Mouse (Mus musculus) frontal cortex, postnatal 36 days (tissue): ENCODE data around the gene Coro7.
"Not testable (repeated sequence)": the region's sequence is repeated elsewhere in the genome, so short reads cannot be mapped to it uniquely, and the experiment has no call there.

Experiments used
- DNase-seq, 2 experiments: peaks; one replicate each; pipeline ENCODE4 v3.0.0; 2022; ENCODE audit warnings: low spot score in 2 of 2

Coro7 gene

DNA sequence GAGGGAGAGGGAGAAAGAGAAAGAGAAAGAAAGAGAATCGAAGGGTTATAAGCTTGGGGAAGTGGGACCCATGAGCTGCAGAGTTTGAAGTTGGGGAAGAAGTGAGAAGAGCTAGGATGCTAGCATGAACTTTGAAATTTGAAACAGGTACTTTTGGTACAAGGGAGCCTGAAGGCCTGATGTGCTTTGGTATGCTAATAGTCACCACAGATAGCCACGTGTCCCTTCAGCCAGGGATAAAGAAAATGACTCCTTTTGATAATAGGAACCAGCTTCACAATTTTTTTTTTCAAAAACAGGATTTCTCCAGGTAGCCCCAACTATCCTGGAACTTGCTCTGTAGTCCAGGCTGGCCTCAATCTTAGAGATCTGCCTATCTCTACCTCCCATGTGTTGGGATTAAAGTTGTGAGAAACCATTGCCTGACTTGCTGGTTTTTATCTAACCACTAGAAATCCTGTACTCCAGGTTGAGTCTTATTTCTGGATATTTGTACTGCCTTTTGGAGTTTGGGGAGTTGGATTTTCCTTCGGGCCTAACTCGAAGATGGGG, 3.1 kb upstream of the Coro7 start:
- no peak for DNase-seq

DNA sequence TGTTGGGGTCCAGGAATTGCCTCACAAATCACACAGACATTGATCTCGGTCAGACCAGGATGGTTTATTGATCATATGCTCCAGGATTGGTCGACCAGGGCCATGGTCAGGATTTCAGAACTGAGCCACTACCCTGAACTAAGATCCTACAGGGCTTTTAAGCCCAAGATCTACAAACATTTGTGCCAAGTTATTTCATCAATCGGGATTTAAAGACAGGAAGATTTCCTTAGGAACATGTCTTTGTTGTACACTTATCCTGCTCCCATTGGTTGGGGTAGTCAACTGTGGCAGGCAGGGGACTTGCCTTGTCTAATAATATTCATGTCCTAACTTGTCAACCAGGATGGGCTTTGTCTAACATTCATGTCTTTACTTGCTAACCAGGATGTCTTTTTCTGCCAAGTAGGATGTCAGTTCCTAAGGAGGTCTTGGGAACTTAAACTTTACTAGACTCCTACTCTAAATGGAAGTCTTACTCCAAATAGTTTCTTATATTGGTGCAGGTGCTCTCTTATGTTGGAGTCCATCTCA, 1.4 kb upstream of the Coro7 start:
- DNase-seq: not testable (repeated sequence)

DNA sequence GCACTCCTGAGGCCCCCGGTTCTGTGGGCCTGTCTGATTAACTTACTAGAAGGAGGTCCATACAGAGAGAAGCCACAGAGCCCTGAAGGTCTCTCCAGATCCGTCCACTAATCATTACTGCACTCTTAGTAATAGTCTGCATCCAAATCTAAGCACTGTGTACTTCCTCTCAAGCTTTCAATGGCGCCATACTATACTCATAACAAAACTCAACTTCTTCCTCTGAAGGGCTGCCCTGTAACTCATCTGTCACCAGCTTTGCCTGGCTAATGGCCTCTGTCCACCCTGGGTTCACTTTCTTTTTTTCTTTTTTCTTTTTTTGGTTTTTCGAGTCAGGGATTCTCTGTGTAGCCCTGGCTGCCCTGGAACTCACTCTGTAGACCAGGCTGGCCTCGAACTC, 1.5 kb downstream of the Coro7 start:
- no peak for DNase-seq

DNA sequence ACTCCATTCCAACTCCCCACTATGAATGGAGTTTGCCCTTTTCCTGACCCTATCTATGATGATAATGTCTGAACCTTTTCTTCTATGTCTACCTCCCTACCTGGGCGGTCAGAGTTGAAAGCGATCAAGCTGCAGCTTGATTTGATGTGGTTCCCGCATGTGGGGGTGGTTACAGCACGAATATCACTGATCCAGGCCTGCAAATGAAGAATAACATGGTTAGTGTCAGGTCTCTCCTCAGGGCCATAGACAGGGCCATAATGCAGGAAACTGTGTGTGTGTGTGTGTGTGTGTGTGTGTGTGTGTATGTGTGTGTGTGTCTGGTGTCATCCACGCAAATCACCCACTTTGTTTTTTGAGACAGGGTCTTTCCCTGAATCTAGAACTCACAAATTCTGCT, 2.7 kb downstream of the Coro7 start:
- no peak for DNase-seq

DNA sequence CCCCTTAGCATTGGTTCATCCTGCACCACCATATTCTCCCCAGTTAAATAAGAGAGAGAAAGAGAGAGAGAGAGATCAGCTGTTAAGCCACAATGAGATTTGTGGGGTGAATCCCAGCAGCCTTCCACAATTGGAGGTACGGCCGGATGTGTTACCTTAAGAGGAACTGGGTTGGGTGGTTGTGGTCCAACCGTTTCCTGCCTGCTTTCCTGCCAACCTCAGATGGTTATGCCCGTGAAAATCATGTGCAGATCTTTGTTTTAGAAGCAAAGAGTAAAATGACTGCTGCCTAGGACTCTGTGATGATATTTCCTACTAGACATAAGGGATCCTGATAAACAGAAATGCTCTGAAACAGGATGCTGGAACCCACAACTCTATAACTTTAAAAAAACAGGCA, 5.5 kb downstream of the Coro7 start:
- DNase-seq: no peak

DNA sequence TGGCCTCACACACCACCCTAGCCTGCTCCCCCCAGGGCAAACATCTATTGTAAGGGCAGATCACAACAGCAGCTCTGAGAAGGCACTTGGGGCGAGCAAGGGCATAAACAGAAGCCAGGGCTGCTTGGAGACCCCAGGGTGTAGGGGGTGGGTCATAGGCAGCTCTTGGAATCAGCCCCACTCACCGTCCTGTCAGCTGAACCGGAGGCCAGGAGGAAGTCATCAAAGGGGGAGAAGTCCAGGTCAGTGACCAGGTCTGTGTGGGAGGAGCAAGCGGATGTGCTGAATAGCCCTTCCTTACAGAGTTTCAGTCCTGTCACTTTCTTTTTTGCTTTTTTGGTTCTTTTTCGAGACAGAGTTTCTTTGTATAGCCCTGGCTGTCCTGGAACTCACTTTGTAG, 9.3 kb downstream of the Coro7 start:
- DNase-seq: no peak

DNA sequence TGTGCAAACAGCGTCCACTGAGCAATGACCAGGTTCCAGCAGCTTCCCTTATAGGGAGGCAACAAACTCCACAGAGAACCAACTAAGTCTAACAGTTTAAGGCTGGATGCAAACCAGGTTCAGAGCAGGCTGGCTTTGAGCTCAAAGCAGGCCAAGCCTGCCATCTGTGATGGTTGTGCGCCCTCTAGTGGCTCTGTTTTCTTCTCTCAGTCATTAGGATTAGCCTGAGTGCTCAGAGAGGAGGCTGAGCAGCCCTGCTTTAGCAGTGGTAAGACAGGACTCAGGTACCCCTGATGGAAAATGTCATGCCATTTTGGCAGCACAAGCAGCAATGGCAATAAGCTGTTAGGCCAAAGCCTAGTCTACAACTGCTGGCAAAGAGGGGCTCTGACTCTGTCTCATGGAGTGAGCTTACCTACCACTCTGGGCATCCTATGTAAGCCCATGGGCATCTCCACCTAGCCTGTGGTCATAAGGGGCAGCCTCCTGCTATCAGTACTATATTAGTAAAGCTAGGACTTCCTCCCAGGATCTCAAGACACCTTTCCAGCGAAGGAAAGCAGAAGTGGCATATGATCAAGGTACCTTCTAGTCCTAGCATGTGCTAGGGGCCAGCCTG, 12.3 kb downstream of the Coro7 start:
- DNase-seq: peak; percentile 89 to 92

DNA sequence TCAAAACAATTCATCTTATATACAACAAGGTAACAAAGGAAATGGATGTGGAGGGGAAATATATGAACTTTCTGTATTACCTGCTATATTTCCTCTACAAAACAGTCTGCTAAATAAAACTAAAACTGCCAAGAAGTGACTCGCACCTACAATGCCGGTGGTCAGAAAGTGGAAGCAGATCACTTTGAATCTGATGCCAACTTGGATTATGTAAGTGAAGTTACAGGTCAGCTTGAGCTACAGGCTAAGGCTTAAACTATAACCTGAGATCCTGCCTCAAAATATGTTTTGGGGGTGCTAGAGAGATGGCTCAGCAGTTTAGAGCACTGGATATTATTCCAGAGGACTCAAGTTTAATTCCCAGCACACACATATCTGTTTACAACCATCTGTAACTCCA, 13.9 kb downstream of the Coro7 start:
- no peak for DNase-seq

DNA sequence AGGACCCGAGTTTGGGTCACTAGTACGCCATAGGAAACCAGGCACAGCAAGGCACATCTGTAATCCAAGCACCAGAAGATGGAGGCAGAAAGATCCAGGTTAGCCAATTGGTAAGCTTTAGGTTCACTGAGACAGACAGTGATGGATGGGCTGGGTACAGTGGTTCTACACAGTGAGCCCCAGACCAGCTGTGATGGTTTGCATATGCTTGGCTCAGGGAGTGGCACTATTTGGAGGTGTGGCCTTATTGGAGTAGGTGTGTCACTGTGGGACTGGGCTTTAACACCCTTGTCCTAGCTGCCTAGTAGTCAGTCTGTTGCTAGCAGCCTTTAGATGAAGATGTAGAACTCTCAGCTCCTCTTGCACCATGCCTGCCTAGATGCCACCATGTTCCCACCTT, 15.8 kb downstream of the Coro7 start:
- no peak for DNase-seq

DNA sequence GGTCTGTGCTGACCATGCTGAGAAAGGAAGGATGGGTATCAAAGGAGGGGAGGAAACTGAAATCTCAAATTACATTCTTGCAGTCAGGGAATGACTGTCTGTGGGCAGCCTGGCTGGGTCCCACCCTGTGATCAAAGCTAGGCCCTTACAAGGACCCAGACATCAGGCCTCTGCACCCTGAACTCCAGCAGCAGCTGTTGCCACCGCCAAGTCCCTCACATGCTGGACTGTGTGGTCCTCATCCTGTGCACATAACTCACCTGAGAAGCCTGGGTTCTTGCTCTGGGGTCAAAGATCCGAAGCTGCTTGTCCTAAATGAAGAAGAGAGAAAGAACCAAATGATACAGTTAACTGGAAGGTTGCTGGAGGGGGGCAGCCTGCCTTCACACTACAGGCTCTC, 18.0 kb downstream of the Coro7 start:
- no peak for DNase-seq

DNA sequence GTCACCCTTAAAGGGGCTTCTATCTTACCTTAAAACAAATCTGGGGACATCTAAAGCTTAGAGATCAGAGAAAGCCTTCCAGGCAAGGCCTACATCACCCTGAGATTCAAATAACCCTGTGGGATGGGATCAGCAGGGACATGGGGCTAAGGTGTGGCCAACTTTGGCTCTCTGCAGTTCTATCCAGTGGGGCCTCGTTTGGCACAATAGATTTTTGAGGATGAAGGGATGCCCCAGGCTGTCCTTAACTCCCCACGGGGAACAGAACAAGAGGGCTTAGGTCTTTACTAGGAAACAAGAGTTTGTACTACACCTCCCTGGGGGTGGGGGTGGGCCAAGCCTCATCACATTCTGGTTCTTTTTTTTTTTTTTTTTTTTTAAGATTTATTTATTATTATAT, 20.3 kb downstream of the Coro7 start:
- DNase-seq: no peak

DNA sequence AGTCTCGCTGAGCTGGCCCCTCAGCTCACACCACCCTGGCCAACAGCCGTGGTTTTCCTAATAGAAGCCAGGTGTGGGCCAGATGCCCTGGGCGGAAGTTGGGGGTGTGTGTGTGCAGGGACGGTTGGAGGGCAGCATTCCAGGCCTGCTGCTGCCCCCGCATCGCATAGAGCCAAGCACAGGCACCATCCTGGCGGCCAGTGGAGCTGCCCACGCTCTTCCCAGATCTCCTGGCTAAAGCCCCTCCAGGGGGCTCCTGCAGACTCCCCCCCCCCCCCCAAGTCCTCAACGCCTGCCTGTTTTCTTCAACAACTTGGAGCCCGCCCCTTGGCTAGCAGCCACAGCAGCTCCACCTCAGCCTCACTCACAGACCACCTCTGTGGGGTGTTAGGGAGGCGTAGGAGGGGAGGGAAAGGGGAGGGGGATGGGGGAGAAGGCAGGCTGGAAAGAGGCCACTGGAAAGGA, 20.8 kb downstream of the Coro7 start:
- peak; percentile 49 to 53 for DNase-seq

DNA sequence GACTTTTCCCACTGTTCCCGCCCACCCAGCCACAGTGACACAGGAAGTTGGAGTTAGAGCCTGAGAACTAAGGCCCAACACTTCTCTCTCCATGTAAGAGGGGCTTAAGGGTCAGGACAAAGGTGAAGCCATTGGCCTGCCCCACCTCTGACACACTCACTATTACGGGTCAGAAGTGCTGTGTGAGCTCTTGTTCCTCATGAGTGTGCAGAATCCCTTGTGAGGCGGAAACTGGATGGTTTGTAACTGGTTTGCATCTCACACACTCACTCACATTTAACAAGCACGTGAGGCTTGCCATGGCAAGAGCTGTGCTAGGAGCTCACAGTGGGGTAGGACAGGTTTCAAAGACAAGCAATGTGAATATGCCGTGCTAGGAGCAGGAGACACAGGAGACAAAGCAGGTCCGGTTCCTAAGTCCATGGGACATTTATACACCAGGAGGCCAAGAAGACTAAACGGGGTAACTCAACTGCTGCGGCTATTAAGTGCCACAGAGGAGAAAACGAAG, 23.0 kb downstream of the Coro7 start:
- no peak for DNase-seq

DNA sequence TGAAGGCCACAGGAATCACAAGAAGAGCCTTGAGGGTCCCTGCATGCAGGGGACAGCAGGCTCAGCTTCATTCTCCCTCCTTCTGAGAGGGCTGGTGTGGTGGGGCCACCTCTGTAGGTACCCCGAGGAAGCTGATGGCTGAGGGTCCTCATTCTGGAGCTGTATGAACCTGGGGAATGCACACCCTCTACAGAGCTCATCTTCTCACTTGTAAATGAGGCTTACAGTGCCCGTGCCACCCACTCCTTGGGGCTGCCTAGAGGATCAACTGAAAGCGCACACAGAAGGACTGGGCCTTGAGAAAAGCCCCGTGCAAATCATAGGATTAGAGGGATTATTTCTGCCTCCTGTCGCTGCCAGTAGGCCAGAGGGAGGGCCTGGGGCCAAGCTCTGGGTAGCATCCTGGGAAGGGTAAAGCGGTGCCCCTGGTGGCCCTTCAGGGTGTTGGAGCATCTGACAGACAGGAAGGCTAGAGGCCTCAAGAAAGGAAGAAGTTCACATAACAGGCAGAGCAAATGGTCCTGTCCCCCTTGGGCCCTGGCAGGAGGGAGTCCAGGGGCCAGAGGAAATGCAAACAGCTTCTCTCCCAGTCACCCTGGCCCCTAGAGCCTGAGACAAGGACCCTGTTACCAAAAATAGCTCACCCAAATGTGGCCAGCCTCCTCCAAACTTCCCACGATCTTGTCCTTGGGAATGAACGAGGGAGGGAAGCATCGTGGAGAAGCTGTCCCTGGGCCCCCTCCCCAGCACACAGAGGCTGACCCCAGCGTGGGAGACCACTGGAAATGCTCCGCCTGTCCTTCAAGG, 23.6 kb downstream of the Coro7 start:
- DNase-seq: no peak

DNA sequence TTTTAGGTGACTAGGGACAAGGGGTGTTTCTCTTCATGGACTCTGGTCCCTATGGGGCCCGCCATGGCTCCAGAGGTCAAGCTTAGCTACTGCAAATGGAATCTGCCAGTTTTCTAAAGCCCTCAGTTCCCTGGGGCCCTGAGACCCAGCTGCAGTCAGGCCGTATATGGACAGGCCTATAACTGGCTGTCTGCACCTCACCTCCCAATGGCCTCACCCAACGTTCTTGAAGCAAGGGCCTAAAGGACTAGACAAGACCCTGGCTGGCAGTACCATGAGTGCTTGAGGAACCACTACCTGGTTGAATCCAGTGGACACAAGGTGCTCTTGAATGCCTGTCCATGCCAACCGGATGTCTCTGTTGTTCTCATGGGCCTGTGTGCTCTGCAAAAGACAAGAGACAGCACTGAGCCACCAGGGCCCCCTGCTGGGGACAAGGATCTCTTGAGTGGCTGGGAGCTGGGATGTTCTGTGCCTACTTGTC, 24.3 kb downstream of the Coro7 start:
- no peak for DNase-seq

DNA sequence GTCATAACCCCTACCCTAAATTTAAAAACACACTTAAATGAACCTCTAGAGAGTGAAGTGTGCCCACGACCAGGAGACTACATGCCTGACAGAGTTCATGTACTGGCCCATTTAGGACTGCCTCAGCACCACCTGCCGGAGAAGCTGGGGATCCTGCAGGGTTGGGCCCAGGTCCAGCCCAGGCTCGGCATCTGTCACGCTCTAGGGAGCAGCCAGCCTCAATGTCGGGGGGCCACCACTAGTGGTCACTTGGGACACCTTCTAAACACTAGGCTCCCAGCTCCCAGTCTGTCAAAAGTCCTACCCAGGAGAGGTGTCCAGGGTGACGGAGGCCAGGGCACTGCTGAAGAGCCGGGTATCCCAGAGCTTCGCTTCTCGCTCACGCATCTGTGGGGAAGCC, 24.9 kb downstream of the Coro7 start:
- DNase-seq: no peak

DNA sequence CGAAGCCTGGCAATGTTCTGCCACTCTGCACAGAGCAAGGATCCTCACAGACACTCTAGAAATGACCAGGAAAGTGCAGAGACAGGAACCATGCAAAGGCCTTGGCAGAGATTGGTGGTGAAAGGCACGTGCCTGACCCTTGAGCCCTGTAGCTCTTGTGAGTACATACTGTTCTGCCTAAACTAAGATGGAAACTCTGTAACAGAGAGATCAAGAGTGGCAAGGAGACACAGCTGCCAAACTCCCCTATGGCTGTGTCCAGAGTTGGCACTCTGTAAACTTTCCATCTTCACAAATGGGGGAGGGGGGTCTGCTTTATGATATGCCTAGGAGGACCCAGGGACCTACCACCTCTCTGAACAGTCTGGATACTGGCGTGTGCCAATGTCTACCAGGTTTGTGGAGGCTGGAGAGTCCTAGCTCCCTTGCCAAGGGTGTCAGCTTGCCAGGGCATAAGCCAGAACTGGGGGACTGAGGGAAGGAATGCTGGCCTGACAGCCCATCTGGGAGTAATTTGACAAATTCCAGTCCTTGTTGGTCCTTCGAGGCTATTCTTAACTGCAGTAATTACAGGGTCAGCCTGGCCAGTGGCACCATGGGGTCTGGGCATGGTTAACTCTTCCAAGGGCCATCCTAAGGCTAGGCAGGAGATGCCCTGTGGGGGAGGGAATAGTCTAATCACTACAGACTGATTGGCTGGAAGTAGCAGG, 26.7 kb downstream of the Coro7 start:
- DNase-seq: no peak

DNA sequence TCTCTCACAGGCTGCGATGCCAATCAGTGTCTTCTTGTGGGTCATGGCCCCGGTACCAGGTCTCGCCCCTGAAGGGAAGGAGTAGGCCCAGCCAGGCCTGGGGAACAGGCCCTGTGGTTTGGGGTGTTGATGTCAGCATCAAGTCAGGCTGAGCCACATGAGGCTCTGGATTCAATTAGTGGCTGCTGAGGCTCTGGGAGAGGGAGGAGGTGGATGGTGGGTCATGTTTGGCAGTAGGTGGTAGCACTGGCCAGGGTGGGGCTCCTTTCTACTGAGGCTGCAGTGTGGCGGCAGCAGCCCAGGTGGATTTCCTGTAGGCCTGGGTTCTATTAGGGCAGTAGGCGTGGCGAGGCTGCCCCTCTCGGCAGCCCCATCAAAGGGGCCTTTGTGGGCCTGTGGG, 28.0 kb downstream of the Coro7 start:
- no peak for DNase-seq

DNA sequence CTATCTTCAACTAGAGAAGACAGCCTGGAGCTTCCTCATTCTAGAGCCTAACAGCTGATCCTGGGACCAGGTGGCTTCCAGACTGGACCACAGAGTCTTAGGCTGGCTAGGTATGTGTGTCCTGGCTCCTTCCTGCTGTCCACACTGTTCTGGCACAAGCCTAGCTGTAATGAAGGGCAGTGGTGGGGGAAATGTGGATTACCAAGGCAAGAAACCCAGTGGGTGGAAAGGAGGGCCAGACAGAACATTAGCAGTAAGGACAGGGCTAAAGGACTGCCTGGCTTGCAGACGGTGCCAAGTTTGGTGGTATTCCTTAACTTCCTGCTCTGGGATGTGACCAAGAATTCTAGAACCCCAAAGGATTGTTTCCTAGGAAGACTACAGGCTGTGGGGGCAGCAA, 28.5 kb downstream of the Coro7 start:
- DNase-seq: no peak

DNA sequence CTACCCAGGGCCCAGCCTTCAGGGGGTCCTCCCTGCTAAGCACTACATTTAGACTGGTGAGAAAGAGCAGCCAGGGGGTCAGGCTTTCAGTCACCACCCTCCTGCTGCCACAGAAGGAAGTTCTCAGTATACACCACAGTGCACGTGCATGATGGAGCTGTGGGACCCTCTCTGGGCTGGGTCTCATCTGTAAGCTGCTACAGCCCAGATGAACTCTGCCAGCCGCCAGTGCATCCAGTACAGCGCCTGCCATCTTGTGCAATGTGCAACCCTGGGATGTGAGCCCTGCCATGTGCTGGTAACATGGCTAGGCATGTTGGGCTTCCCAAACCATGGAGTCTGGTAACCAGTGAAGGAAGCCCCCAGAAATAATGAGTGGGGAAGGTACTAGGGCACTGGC, 29.4 kb downstream of the Coro7 start:
- DNase-seq: no peak

DNA sequence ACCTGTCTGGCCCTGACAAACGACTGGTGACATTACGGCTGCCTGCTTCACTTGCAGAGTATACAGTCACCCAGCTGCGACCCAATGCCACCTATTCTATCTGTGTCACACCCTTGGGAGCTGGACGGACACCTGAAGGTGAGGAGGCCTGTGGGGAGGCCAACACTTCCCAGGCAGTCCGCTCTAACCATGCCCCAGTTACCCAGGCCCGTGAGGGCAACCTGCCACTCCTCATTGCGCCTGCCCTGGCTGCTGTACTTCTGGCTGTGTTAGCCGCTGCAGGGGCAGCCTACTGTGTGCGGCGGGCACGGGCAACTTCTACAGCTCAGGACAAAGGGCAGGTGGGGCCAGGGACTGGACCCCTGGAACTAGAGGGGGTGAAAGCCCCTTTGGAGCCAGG, 29.9 kb downstream of the Coro7 start:
- DNase-seq: no peak

DNA sequence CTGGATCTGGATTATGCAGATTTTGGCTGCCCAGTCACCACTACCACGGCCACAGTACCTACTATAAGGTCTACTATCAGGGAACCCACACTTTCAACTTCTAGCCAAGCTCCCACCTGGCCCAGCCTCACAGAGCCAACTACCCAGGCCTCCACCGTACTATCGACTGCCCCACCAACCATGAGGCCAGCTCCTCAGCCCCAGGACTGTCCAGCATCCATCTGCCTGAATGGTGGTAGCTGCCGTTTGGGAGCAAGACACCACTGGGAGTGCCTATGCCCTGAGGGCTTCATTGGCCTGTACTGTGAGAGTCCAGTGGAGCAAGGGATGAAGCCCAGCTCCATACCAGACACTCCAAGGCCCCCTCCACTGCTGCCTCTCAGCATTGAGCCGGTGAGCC, 30.4 kb downstream of the Coro7 start:
- no peak for DNase-seq
